Mouse (Mus musculus) brain, embryonic 14.5 days (tissue): Measurements from ENCODE around the gene Pex6.

Experiments
- CTCF ChIP-seq: fragments of 200-500 bp; IDR thresholded peaks from 2 replicates; pipeline ENCODE4 v1.5.1; 2012; ENCODE audit warnings: inconsistent platforms, mild to moderate bottlenecking, moderate library complexity, borderline replicate concordance; ENCODE audit not compliant: insufficient read depth, insufficient read length; ENCODE audit errors: extremely low read depth
- POLR2A ChIP-seq: fragments of 200-500 bp; IDR thresholded peaks from 2 replicates; pipeline ENCODE4 v1.6.1; 2012; ENCODE audit warnings: mild to moderate bottlenecking, inconsistent platforms, borderline replicate concordance; ENCODE audit not compliant: poor library complexity, insufficient read depth, insufficient read length, severe bottlenecking; ENCODE audit errors: extremely low read depth

- TF ChIP-seq CTCF = no peak
- no peak for TF ChIP-seq POLR2A
Observed at GRCm38 (mm10) chr17:46742986-46743385, 31.7 kb downstream of the Pex6 start.
